Mouse (Mus musculus) ES-CJ7 (cell line): ENCODE measurements around the gene Tango2.
"Not testable (repeated sequence)": the region's sequence is repeated elsewhere in the genome, so short reads cannot be mapped to it uniquely, and the experiment has no call there.

Experiments used
- DNase-seq: peaks from one replicate; pipeline ENCODE4 v3.0.0; 2011; ENCODE audit warnings: low read depth, low spot score

The Tango2 gene

DNA sequence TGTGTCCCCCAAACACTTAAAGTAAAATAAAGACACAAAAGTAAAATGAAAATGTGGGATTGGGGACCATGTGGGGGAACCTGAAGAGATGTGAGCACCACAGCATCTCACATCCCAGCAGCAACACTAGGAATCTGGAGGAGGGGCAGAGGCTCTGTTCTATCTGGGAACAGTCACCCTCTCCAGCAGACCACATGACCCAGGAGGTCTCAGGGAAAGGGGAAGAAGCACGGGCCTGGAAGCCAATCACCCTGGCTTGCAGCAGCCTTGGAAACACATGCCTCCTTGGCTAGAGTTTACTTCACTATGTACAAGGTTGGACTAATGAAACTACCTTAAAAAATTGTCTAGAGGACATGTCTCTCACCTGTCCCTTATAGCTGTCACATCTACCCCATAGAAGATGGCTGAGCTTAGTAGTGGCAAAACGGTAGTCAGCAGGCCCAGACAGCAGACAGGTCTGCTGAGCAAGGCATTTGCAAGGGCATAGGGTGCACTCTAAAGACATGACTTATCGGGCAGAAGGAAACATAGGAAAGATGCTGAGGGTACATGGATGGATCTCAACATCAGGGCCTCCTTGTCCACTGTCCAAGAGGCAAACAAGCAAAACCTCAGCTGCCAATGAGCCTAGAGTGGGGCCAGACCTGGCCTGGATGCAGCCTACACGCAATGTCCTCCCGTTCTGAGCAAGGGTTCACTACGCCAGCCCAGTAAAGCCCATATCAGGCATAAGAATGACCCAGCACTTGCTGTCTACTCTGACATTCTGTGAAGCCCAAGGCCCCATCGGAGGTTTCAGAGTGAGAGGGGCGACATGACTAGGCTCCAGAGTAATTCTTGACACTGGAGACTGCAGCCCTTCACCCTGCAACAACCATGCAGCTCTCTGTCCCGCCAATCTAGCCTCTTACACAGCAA, 5.0 kb downstream of the Tango2 start:
- DNase-seq = no peak

DNA sequence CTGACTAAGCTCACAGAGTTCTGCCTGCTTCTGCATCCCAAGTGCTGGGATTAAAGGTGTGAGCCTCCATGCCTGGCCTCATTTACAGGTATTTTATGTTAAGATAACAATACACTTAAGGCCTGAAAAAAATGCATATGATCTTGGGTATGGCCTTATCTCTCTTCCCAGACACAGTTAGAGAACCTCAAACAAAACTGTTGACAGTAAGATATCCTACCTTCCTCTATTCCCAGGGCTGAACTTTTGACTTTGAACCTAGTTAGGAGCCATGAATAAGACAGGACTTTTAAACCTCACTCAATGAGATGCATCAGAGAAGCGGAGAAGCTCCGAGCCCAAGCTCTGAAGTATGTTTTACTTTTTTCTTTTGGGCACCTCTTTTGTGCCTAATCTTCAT, 5.8 kb downstream of the Tango2 start:
- DNase-seq = no peak

DNA sequence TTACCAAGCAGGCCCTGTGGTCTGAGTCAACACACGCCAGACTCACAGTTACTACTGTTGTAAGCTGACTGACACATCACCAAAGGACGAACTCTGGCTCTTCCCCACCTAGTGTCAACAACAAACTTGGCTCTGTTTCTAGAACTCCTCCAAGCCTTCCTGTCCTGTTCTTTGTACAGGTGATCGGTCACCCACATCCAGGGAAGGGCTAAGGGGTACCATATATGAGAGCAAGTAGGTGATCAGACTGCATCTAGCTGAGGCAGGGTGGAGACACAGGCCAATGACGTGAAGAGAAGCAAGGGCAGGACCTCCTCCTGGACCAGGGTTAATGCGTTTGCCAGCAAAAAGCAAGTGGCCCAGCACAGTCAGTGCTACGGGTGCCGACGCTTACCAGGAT, 6.3 kb downstream of the Tango2 start:
- DNase-seq = no peak

DNA sequence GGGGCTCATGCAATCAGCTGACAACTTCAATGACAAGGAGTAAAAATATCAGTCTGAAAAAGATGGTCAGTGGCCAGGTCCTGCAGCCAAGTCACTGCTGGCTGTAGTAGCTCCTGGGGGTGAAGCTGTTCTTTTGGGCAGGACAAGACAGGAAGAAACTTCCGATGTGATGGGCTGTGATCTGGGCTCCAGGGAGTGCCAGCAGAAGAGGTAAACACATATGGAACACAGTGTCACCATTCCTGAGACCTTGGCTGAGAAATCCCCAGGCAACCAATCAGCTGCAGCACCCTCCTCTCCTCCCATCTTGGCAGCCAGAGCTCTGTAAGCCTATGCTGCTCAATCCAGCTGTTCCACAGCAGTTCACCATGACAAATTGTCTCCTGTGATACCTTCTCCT, 8.0 kb downstream of the Tango2 start:
- no peak for DNase-seq

DNA sequence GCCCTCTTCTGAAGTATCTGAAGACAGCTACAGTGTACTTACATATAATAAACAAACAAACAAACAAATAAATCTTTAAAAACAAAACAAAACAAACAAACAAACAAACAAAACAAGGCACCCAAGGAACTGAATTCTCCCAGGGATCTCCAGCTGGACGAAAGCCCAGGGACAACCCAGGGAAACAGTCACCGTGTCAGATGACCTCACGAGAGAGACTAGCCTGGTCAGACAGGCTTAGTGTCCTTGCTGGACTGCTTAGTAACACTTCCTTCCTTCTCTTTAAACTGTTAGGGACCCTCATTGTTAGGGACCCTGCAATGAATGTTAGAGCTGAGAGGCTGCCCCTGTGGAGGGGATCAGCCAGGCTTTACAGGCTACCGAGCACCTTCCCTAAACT, 10.6 kb downstream of the Tango2 start:
- no peak for DNase-seq

DNA sequence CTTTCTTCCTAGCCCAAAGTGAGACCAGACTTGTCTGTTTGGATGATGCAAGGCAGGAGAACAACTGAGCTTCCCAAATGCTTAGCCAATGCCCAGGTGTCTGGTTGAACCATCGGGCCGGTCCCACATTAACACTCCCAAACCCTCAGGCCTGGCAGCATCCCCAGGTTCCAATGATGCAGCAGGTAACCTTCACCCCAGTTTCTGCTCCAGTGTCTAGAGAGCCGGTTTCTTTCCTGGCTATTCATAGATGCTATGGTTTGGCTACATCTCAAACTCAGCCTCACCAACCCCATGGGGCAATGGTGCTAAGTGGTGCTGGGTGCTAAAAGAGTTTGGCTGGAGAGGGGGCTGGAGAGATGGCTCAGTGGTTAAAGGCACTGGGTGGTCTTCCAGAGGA, 11.9 kb downstream of the Tango2 start:
- DNase-seq = no peak

DNA sequence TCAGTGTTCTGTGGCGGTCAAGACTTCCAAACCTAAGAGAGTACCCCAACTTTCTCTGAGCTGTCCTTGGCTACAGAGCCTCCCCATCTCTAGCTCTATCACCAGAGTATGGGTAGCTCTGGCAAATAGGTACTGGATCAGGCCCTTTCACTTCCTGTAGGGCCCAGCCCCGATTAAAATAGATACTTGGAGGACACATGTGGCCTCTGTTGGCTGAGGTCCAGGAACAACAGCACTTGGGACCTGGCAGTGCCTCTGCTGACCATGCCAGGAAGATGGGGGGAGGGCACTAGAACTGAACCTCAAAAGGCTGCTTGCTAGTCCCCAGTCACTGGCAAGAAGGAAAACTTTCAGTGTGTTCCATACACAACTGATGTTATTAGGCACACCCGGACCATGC, 13.9 kb downstream of the Tango2 start:
- no peak for DNase-seq

DNA sequence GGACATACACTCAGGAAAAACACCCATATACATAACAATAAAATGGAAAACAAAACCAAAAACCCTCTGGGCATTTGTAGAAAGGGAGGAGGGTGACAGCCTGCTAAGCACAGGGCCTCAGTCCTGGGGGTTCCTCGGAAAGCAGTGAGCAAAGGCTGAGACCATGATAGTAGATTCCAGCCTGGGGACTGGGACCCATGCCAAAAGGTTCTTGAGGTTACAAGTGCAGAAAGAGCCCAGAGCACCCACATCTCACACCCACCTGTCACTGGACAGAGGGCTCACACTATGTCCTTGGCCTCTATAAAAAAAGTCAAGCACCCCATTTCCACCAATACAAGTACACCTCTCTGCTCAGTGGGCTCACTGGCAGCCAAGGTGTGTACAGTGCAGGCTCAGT, 19.4 kb downstream of the Tango2 start:
- DNase-seq = no peak

DNA sequence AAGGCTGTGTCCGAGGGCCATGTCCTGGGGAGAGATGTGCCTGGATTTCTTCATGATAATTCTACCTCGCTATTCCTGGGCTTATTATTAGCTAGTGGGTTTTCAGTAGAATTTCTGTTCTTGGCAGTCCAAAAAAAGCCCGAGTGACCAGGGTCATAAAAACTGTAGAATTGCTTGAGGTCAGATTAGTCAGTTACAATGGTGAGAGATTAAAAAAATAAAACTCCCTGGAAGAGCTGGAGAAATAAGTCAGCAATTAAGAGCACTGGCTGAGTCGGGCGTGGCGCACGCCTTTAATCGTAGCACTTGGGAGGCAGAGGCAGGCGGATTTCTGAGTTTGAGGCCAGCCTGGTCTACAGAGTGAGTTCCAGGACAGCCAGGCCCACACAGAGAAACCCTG, 20.0 kb downstream of the Tango2 start:
- DNase-seq = no peak

DNA sequence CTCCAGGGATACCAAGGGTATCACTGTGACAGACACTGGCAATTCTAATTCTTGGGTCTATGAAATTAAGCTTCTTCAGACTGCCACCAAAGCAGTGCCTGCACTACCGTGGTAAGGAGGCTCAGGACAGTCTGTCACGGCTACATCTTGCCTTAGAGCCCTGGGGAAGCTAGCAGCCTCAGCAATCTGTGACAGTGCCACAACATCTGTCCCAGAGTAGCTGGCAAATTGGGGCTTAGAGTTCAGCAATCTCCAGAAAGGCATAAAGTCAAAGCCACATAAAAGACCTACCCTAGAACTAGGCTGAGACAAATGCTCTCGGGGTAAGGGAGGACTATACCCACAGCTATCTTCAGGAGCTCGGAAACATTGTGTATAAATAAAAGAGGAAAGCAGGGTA, 22.2 kb downstream of the Tango2 start:
- DNase-seq = no peak

DNA sequence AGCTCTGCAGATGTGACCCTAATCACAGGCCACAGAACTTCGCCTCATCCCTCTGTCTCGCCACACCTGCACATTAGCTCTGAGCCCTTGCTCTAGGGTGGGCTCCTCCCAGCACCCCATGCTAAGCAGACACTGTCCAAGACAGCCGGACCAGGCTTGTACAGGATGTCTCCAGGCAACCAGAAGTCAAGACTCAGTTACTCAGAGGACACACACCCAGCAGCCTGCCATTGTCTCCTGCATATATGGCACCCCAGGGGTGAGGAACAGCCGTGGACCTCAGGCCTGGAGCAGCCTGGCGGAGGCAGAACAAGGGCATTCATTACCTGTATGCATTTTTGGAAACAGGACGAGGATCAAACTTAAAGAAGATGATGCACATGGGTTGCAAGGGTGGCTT, 23.9 kb downstream of the Tango2 start:
- DNase-seq = peak; percentile 22

DNA sequence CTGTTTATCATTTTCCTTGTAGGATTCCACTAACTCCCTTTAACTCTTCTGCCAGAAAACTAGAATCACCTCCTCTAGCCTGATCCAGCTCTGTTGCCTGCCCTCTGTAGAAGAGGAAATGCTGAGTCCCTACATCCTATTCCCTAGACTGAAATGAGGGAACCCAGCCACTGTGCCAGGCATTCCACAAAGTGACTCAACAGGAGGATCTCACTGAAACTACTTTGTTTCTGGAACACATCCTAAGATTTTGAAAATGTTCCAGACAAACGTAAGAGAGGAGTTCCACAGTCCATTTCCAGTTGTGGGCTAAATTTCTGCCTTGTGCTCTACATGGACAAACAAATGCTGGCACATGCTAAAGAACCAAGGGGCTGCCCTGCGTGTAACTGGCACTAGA, 24.4 kb downstream of the Tango2 start:
- no peak for DNase-seq

DNA sequence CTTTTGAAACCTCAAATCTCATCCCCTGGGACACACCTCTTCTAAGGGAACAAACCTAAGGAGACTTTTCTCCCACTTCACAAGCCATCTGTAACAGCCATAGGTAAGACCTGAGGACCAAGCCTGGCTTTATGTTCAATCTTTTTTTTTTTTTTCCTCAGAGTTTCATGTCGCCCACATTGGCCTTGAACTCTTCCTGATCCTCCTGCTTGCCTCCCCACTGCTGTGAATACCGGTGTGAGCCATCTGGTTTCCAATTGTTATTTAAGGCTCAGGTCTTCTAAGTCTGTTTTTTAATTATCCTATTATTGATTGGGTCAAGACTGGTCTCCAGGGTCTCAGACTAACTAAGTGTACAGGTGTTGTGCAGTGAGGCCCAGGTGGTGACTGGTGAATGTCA, 26.5 kb downstream of the Tango2 start:
- peak; percentile 44 for DNase-seq

DNA sequence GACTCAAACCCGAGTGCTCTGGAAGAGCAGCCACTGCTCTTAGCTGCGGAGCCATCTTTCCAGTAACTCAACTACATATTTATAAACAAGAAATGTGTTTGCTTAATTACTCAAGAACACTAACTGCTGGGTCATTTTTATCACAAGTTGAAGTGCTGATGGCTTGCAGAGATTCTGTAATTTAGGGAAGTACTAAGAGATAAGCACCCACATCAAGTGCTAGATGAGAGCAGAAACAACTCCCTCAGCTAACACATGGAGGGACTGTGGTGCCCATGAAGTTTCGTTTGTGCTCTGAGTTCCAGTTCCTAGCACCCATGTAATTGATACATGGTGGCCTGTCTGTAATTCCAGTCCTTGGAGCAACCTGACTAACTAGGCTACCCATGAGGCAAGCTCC, 28.9 kb downstream of the Tango2 start:
- no peak for DNase-seq

DNA sequence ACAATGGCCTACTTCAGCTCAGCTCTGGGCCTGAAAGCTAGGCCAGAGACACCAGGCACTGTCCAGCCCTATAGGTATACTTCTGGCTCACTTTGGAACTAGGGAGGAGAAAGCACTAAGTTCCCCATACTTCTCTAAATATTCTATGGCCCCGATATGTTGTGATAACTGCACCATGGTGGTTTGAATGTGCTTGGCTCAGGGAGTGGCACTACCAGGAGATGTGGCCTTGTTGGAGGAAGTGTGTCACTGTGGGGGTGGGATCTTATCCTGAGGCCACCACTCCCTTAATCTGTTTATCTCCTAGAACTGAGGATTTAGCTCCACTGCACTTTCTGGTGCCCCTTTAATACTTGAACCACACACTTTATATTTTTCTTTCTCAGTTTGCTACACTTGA, 39.7 kb downstream of the Tango2 start:
- DNase-seq = no peak

DNA sequence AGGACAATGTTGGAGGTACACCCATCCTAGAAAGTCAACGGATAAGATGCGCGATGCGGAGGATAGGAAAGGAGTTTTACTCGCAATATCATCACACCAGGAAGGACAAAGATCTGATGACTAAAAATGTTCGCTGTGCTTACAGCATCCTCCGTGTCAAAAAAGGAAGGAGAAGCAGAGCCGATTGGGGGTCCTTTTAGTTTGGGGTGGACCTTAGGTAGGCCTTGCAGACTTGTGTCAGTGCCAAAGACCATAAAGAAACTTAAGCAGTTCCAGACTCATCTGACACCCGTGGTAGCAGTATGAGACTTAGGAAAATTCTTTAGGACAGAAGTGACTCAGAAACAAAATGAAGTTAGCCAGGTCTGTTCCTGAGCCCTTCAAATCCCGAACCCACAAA, 58.3 kb downstream of the Tango2 start:
- DNase-seq = not testable (repeated sequence)

DNA sequence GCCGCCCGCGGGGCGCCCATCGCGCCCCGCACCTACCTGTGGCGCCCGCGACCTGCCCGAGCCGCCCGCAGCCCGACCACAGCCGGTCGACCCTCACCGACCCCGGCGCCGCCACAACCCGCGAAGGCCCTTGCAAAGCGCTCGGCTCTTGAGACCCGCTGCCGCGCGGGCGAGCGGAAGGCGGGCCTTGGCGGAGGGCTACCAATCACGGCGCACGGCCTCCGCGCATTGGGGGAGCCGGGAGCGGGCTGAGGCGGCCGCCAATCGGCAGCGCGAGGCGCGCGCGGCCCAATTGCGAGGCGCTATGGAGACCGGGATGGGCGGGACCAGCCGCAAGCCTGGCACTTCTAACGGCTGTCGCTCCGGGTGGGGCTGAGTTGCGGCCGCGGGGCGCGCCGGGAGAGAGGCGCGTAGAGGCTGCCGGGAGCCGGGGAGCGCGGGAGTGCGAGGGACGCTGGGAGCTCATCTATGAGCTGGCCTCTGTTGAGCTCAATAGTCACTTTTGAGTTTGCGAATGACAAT, 58.8 kb downstream of the Tango2 start, which contains the start of gene Dgcr8:
Gene Dgcr8 (minus strand): TSS at position 180 of the 522 bp plus-strand sequence.
- DNase-seq = peak; percentile 95

DNA sequence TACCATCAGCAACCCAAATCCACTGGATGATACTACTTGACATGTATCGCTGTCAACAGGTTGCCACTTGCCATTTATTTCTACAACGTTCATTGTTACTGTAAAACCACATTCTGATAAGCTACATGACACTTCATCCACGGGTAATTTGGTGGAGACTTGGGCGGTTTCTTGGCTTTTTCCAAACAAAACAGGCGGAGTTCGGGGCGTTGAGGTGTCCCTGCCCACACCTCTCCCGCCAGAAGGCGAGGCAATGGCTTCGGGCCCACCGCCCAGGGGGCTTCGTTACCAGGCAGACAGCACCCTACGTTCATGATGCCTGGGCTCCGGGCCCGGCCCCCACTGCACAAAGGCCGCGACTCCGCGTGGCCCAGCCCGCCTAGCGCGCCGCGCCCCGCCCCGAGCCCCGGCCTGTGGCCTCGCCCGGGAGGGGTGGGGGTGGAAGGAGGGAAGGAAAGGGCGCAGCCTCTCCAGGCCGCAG, 59.3 kb downstream of the Tango2 start:
- peak; percentile 29 for DNase-seq

DNA sequence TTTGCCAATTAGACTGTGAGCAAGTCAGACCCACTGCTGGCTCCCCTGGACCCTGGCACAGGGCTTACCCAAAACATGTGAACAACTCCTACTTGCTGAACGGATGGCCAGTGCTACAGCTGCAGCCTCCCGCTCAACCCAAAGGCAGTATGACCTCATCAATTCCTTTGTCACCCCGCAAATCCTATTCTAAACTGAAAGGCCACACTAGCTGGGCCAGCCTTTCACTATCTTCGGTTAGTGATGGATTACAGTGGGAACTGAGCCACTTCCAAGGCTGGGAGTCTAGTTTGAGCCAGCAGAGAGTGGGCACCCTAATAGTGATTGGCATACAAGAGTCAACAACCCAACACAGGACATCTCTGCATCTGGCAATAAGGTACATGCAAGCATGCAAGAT, 59.7 kb downstream of the Tango2 start:
- peak; percentile 21 for DNase-seq

DNA sequence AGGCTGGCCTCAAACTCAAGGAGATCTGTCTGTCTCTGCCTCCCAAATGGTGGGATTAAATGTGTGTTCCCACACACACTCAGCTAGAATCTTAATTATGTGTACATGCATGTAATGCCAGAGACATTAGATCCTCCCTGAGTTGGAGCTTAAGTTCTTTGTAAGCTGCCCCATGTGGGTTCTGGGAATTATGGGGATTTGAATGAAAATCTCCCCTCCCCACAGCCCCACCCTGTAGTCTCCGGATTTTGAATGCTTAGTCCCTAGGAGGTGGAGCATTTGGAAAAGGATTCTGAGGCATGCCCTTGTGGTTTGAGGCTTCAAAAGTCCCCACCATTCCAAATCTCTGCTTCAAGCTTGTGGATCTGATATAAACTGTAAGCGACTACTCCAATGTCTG, 72.7 kb downstream of the Tango2 start:
- DNase-seq = peak; percentile 50

DNA sequence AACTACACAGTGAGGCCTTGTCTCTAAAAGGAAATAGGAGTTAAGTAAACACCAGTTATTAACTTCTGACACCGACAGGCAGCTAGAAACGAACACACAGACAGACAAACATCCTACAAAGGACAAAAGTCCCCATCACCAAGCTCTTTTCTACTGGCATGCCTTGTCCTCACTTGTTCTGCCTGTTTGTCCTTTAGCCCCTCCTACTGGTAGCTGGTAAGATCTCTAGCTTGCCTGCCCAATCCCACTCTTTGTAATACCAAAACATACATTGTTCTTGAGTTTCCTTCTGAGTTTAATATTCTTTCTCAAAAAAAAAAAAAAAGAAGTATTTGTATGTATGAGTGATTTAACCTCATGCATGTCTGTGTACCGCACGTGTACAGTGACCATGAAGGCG, 79.7 kb downstream of the Tango2 start:
- peak; percentile 62 for DNase-seq

DNA sequence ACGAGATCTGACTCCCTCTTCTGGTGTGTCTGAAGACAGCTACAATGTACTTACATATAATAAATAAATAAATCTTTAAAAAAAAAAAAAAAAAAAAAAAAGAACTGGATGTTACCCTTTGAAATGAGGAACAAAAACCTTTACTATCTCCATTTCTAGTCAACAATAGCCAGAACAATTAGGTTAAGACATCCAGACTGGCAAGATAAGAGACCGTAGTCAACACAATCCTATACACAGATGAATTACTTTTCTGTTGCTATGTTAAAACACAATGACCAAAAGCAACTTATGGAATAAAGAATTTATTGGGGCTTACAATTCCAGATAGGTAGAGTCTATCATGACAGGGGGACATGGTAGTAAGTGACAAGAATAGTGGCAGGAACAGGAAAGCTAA, 82.9 kb downstream of the Tango2 start:
- DNase-seq = no peak

DNA sequence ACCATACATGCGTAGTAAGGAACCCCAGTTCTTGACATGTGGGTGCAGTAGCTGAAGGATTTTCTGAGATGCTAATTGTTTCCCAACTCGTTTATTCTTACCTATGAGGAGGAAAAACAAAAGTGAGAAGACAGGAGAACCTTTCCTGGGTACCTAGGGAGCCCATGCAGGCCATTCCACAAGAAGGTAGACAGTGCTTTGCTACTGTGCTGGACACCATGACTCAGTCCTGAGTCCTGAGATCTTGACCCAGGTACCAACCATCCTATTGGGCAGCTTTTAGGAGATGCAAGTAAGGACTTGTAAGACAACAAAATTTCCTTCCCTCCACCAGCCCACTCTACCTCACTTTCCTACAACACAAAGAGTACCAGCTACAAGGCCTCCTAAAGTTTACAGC, 89.7 kb downstream of the Tango2 start, which contains the start of gene Gm49776:
Gene Gm49776 (minus strand): TSS at position 101 of the 400 bp plus-strand sequence.
- DNase-seq = no peak
